Comparison of ENCODE assay signal across 14 mouse cellular contexts in the genomic region with DNA sequence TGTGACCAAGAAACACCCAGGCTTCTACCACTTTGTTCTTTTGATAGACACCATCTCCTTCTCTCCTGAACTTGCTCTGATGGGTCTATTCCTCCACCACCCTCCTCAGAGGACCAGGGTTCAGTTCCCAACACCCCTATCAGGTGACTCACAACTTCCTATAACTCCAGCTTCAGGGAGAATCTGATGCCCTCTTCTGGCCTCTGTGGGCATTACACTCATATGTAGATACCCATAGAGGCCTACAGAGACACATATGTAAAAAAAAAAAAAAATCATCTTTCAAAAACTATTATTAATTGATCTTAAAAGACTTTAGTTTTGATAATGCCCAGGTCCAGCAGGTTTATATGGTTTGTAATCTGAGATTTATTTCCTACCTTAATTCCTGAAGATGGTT.
"Had no signal": no experiment of that assay in that cellular context is flagged by ENCODE, and none has a peak within 500 bp of the region (broad histone marks: within the 10 kb centered on the region; RNA-seq: fewer than 3 reads in every experiment).

No protein-coding gene starts in this region.

- H3K9ac ChIP-seq: limb, embryonic 12.5 days; liver, embryonic 13.5 days; liver, postnatal 0 days; lung, embryonic 15.5 days; midbrain, embryonic 12.5 days; neural tube, embryonic 15.5 days had no signal

- H3K4me2 ChIP-seq: limb, embryonic 12.5 days; liver, embryonic 13.5 days; lung, embryonic 15.5 days; midbrain, embryonic 12.5 days; neural tube, embryonic 15.5 days had no signal

- H3K9me3 ChIP-seq: limb, embryonic 12.5 days; lung, embryonic 15.5 days; midbrain, embryonic 12.5 days; neural tube, embryonic 15.5 days had no signal

- H3K4me1 ChIP-seq: liver, embryonic 13.5 days; megakaryocyte, embryonic 14.5 days had no signal

- H3K27me3 ChIP-seq: limb, embryonic 12.5 days; liver, embryonic 13.5 days; lung, embryonic 15.5 days; megakaryocyte, embryonic 14.5 days; midbrain, embryonic 12.5 days; neural tube, embryonic 15.5 days had no signal

- H3K4me3 ChIP-seq: limb, embryonic 12.5 days; liver, embryonic 13.5 days; lung, embryonic 15.5 days; megakaryocyte, embryonic 14.5 days; midbrain, embryonic 12.5 days; myocyte; neural tube, embryonic 15.5 days had no signal

- DNase-seq: kidney, adult 2 months; liver; liver, embryonic 13.5 days; liver, postnatal 0 days; lung, postnatal 14 days; thymus, postnatal 4 days had no signal

- H3K27ac ChIP-seq: limb, embryonic 12.5 days; liver, embryonic 13.5 days; lung, embryonic 15.5 days; macrophage; midbrain, embryonic 12.5 days; neural tube, embryonic 15.5 days; stomach, postnatal 0 days had no signal

- H3K36me3 ChIP-seq: limb, embryonic 12.5 days; liver, embryonic 13.5 days; lung, embryonic 15.5 days; midbrain, embryonic 12.5 days; neural tube, embryonic 15.5 days had no signal

- ATAC-seq: liver, postnatal 0 days had no signal
